Mouse (Mus musculus) heart, postnatal 0 days (tissue): ENCODE measurements at regions not wholly inside any gene's neighbourhood (a gene's known extent, or its start where the extent isn't known, plus 50 kb on each side); places are given as distances from the start of the nearest gene placed in this dataset.

Source experiments
- CTCF ChIP-seq: IDR thresholded peaks from 2 replicates; pipeline ENCODE4 v1.5.1; 2016; ENCODE audit warnings: antibody characterized with exemption, control low read depth, low read depth
- EP300 ChIP-seq: IDR thresholded peaks from 2 replicates; pipeline ENCODE4 v1.6.1; 2016; ENCODE audit warnings: antibody characterized with exemption, low read depth

- no peak for TF ChIP-seq EP300
- no peak for TF ChIP-seq CTCF
Observed at GRCm38 (mm10) chr1:195285076-195285475, 108.6 kb upstream of the Cr2 start.
